Mouse (Mus musculus): ENCODE data around the gene Prrg4. TPM values are rescaled to one million over a fixed set of nuclear protein-coding genes. Genes with fewer than 3 reads are reported as not detected.
A peak's percentile ranks its signal among the peaks of the same experiment; 100 is the strongest.
"Not testable (repeated sequence)": the region's sequence is repeated elsewhere in the genome, so short reads cannot be mapped to it uniquely, and the experiment has no call there.

Gene Prrg4
- polyA plus RNA-seq, 1 experiment: 1.4 TPM

DNA sequence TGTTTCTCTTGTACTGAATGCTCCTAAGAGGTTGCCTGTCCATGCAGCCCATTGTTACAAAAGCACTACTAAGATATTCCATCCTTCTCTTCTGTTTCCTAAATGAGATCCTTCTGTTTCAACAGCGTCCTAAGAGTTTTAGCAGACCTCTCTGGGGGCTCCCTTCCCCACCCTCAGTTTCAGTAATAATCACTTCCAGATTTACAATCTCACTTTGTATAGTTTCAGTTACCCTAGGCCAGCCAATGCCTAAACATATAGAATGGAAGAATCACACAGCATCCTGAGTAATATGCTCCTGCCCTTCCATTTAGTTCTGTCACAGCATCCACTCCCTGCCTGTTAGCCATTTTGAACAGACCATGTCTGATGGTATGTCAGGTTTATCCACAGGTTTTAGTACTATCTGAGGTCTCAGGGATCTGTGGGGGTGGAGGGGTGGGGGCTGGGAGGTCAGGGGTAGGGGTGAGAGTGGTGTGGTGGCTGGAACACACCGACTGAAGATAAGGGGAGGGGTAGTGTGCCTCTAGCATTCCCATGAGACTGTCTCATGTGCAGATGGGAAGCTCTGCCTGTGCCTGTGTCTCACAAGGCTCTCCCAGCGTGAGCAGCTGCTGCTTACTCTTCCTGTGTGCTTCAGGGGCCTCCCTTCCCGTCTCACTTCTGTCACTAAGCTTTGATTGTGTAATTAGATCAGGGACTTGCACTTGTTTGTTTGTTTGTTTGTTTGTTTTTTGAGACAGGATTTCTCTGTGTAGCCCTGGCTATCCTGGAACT lies 2.9 kb downstream of the Prrg4 start:
- WGBS: 53% methylated on average over 4 of the region's 4 CpGs
- TF ChIP-seq CTCF (IDR thresholded peaks at IDR 0.05; ENCODE audit: insufficient read depth, low read length) (no peak), POLR2A (IDR thresholded peaks at IDR 0.05; ENCODE audit: borderline replicate concordance, extremely low read depth, low read depth, low read length) (no peak)
- no peak for DNase-seq
- Histone ChIP-seq H3K4me1 (ENCODE audit: control insufficient read depth, insufficient read depth, low read length) (no peaks in the 10 kb centered on the region), H3K4me3 (replicated peaks; ENCODE audit: extremely low read depth, low read depth, low read length) (no peak overlapping the region)

DNA sequence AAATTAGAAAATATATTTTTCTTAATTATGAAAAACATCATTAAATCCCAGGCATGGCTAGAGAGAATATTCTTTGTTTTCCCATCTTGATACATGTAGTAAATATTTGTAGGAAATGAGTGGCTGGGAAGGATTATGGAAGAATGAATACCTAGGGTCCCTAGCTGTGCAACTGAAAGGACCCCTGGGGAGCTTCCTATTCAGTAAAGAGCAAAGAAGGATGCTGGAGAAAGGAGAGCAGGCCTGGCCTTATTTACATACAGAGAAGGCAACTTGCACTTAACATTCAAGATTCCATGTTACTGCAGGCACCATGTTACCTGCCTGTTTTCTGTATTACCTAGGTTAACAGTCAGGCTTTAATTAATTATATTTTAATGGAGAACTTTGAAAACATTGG lies 7.1 kb downstream of the Prrg4 start:
- no peak for TF ChIP-seq CTCF (IDR thresholded peaks at IDR 0.05; ENCODE audit: insufficient read depth, low read length)
- TF ChIP-seq POLR2A (IDR thresholded peaks at IDR 0.05; ENCODE audit: borderline replicate concordance, extremely low read depth, low read depth, low read length): no peak
- no peak overlapping the region for H3K4me3 ChIP-seq (replicated peaks; ENCODE audit: extremely low read depth, low read depth, low read length)
- no peak for DNase-seq
- no peaks in the 10 kb centered on the region for H3K4me1 ChIP-seq (ENCODE audit: control insufficient read depth, insufficient read depth, low read length)

DNA sequence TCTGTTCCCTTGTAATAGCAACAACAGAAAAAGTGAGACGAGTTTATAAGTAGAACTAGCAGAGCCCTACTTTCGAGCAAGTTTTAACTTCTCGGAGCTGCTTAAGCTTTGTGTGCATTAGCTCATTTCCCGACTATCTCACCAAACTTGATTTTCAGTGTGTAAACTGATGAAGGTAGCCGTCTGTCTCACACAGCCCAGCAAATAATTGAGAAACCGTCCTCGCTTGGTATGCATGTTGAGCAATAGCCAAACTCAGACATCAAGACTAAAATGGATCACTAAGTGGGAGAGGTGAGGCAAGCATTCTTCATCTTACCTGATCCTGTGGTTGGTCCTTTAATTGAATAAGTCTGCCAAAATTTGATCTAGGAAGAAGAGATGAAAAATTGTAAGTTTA lies 7.9 kb downstream of the Prrg4 start:
- Histone ChIP-seq H3K4me1 (ENCODE audit: control insufficient read depth, insufficient read depth, low read length) (no peaks in the 10 kb centered on the region), H3K4me3 (replicated peaks; ENCODE audit: extremely low read depth, low read depth, low read length) (no peak overlapping the region)
- WGBS: 72% methylated on average over 7 of the region's 7 CpGs
- TF ChIP-seq POLR2A (IDR thresholded peaks at IDR 0.05; ENCODE audit: borderline replicate concordance, extremely low read depth, low read depth, low read length) (no peak), CTCF (IDR thresholded peaks at IDR 0.05; ENCODE audit: insufficient read depth, low read length) (no peak)
- DNase-seq: no peak

DNA sequence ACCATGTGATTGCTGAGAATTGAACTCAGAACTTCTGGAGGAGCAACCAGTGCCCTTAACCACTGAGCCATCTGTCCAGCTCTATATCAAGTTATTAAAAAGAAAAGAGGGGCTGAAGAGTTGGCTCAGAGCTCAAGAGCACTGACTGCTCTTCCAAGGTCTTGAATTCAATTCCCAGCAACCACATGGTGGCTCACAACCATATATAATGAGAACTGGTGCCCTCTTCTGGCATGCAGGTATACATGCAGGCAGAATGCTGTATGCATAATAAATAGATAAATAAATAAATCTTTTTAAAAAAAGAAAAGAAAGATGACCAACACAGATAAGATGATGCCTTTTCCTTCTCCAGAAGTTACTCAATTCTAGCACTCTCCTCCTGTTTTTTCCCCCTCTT lies 8.7 kb downstream of the Prrg4 start:
- no peak for TF ChIP-seq CTCF (IDR thresholded peaks at IDR 0.05; ENCODE audit: insufficient read depth, low read length)
- TF ChIP-seq POLR2A (IDR thresholded peaks at IDR 0.05; ENCODE audit: borderline replicate concordance, extremely low read depth, low read depth, low read length): no peak
- H3K4me3 ChIP-seq (replicated peaks; ENCODE audit: extremely low read depth, low read depth, low read length): no peak overlapping the region
- no peak for DNase-seq
- H3K4me1 ChIP-seq (ENCODE audit: control insufficient read depth, insufficient read depth, low read length): no peaks in the 10 kb centered on the region

DNA sequence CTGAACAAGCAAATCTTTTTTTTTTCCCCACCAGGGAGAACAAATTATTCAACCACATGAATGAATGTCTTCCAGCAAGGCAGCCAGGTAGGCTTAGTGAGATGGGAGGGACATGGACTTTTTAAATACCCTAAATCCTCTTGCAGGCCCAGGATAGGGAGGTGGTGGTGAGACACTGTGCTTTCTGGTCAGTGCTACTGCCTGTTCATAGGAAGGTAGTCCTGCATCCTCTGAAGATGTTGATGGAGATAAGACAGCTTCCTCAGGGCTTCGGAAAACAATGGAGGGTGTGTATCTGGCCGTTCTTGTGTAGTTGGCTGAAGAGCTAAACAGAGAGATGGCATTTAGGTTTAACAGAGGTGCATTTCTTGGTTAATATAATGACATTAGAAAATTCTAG lies 17.2 kb downstream of the Prrg4 start:
- Histone ChIP-seq H3K4me1 (ENCODE audit: control insufficient read depth, insufficient read depth, low read length) (no peaks in the 10 kb centered on the region; the same call in 1 of the 2 replicates), H3K4me3 (replicated peaks; ENCODE audit: extremely low read depth, low read depth, low read length) (no peak overlapping the region)
- TF ChIP-seq CTCF (IDR thresholded peaks at IDR 0.05; ENCODE audit: insufficient read depth, low read length) (no peak), POLR2A (IDR thresholded peaks at IDR 0.05; ENCODE audit: borderline replicate concordance, extremely low read depth, low read depth, low read length) (no peak)
- DNase-seq: no peak
- 48% methylated on average over 2 of the region's 2 CpGs for WGBS

DNA sequence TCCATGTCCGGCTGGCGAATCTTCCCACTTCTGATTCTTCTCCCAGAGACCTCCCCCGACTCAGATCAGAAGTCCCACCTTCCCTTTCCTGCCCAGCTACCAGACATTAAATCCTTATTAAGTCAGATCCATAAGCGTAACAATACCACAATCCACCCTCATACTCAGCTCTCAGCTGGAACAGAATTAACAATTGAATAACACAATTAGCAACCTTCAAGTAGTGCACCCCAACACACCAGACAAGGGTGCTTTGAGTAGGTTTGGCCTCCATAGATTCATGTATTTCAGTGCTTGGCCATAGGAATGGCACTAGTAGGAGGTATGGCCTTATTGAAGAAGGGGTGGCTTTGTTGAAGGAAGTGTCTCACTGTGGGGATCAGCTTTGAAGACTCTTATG lies 23.5 kb downstream of the Prrg4 start:
- H3K4me1 ChIP-seq (ENCODE audit: control insufficient read depth, insufficient read depth, low read length): no peaks in the 10 kb centered on the region
- no peak overlapping the region for H3K4me3 ChIP-seq (replicated peaks; ENCODE audit: extremely low read depth, low read depth, low read length)
- TF ChIP-seq POLR2A (IDR thresholded peaks at IDR 0.05; ENCODE audit: borderline replicate concordance, extremely low read depth, low read depth, low read length) (no peak), CTCF (IDR thresholded peaks at IDR 0.05; ENCODE audit: insufficient read depth, low read length) (no peak)
- no peak for DNase-seq
- WGBS: 90% methylated on average over 4 of the region's 4 CpGs

DNA sequence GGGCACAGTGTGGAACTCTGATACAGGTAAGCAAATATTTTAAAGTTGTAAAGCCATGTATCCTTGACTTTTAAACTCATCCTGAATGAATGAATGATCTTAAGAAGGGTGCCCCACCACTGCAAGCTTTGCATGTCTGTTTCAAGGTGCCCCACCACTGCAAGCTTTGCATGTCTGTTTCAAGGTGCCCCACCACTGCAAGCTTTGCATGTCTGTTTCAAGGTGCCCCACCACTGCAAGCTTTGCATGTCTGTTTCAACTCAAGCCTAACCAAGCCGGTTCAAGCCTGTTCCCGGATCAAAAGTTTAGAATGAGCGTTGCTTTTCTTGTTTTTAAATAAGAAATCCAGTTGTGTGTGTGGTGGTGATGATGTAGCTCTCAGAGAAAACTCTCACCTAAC lies 30.9 kb downstream of the Prrg4 start:
- 93% methylated on average over 3 of the region's 3 CpGs for WGBS

DNA sequence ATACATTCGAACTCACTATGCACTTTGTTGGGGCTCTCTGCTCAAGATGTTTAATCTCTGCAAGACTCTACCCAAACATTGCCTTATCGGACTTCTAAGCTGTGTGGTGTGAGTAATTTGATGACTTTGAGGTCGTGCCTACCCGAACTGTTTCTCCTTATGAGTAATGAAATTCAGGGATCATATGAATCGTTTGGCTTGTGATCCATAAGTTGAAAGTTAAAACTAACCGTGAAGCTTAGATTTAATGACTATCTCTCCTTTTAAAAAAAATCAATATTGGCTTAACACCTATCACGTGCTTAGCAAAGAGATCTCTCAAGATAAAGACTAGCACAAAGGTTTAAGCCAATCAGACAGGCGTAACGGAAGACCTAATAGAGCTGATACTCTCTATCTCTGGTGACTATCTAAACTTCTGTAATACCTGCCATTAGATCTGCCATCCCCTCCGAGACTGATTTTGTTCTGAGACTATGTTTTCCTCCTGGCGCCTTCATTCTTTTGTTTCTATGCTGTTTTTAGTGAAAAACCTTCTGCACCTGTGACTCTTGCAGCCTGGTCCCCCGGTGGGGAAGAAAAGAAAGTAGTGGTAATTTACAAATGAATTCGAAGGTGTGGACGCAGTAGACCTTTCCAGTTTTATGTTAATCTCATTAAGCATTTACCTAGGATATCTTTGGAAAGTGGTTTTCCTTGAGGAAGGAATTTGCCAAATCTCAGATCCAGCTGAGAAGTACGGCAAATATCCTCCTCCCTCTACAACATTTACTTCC lies 31.9 kb downstream of the Prrg4 start:
- peak overlapping the region; percentile 60 for H3K4me3 ChIP-seq (replicated peaks; ENCODE audit: extremely low read depth, low read depth, low read length)
- peaks cover 2% of the 10 kb centered on the region; the same call in 1 of the 2 replicates for H3K4me1 ChIP-seq (ENCODE audit: control insufficient read depth, insufficient read depth, low read length)
- TF ChIP-seq CTCF (IDR thresholded peaks at IDR 0.05; ENCODE audit: insufficient read depth, low read length) (no peak), POLR2A (IDR thresholded peaks at IDR 0.05; ENCODE audit: borderline replicate concordance, extremely low read depth, low read depth, low read length) (no peak)
- WGBS: 2% methylated on average over 15 of the region's 15 CpGs
- no peak for DNase-seq

More for the DNA sequence above, 30.9 kb downstream of the Prrg4 start:
- H3K4me3 ChIP-seq (replicated peaks; ENCODE audit: extremely low read depth, low read depth, low read length); H3K4me1 ChIP-seq (ENCODE audit: control insufficient read depth, insufficient read depth, low read length); DNase-seq: not testable (repeated sequence)

DNA sequence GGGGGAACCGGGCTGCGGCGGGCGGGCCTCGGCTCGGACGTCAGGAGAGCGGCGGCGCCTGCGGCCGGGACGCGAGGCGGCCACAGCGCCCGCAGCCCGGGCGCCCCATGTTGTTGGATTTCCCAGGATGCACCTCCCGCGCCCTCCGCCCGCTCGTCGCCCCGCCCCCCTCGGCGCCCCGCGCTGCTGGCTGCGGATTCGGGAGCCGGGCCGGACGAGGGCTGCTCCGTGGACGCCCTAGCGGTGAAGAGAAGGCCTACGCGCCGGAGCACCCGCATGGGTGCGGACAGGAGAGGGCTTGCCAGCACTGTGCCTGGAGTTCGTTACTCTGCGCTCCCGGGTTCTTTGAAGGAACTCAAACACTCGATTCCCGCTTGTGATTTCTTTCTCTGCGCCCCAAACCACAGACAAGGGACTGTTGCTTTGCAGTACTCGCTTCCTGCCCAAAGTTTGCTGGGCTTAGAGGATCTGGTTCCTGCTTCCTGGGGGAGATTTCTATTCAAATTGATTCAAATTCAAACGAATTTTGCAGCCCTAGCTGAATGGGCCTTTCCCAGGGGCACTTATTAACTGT lies 32.7 kb downstream of the Prrg4 start:
- under 1% methylated on average over 44 of the region's 51 CpGs for WGBS
- TF ChIP-seq POLR2A (IDR thresholded peaks at IDR 0.05; ENCODE audit: borderline replicate concordance, extremely low read depth, low read depth, low read length): peak; percentile 47; the same call in 1 of the 2 replicates
- peak; percentile 42; the same call in 1 of the 2 replicates for TF ChIP-seq CTCF (IDR thresholded peaks at IDR 0.05; ENCODE audit: insufficient read depth, low read length)
- peaks cover 2% of the 10 kb centered on the region; the same call in 1 of the 2 replicates for H3K4me1 ChIP-seq (ENCODE audit: control insufficient read depth, insufficient read depth, low read length)
- H3K4me3 ChIP-seq (replicated peaks; ENCODE audit: extremely low read depth, low read depth, low read length): peak overlapping the region; percentile 60
- DNase-seq: peak; percentile 84

Measured in lung, adult 2 months (tissue).